Comparison of ENCODE assay signal across 12 mouse cellular contexts in the genomic region with DNA sequence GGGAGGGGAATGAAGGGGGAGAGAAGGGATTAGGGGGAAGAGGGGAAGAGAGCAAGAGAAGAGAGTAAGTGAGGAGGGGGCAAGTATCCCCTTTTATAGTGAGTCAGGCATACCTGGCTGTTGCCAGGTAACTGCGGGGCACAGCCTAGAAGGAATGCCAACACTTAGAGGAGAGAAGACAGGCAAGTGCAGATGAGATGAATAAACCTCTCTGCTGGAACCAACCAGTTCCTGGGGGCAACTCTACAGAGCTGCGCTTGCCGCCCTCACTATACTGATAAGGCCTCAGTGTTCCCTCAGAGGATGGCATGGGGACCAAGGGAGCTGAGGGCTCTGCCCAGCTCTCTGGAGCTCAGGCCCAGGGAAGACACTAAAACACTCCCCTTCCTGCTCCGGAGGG.
A peak's percentile ranks its signal among the peaks of the same experiment; 100 is the strongest.
DNase-seq lines count a peak whose midpoint lies in the region; ATAC-seq and TF ChIP-seq lines count a peak whose summit lies in the region.
"Had no signal": no experiment of that assay in that cellular context is flagged by ENCODE, and none has a peak within 500 bp of the region (broad histone marks: within the 10 kb centered on the region; RNA-seq: fewer than 3 reads in every experiment).

No protein-coding gene starts in this region.

- no peak for DNase-seq in hindbrain, embryonic 11.5 days (ENCODE audit: low spot score)
- no peak for DNase-seq in hindbrain, embryonic 14.5 days (ENCODE audit: low spot score)
- DNase-seq in forebrain, embryonic 10.5 days (ENCODE audit: extremely low spot score, low spot score): no peak
- no peak for DNase-seq in limb, embryonic 11.5 days (ENCODE audit: low spot score)
- no peak for DNase-seq in gastrocnemius, postnatal 14 days
- no peak for DNase-seq in adrenal gland, adult 8-10 months
- no peak for DNase-seq in layer of hippocampus, adult 11-12 months (ENCODE audit: low spot score)
- DNase-seq: heart, postnatal 14 days; kidney, postnatal 10 days; thymus, postnatal 25 days had no signal

- no peaks in the 10 kb centered on the region for H3K4me1 ChIP-seq in hindbrain, embryonic 11.5 days (replicated peaks; ENCODE audit: control insufficient read depth, insufficient read depth, low read length)
- 0 out of 2 replicates have a peak, but pooled peaks cover 6% of the 10 kb centered on the region for H3K4me1 ChIP-seq in hindbrain, embryonic 14.5 days (replicated peaks; ENCODE audit: control insufficient read depth, insufficient read depth, low read length)
- peaks cover 61% of the 10 kb centered on the region for H3K4me1 ChIP-seq in E14TG2a.4 (replicated peaks; ENCODE audit: low read depth, low read length)
- H3K4me1 ChIP-seq in forebrain, embryonic 10.5 days: peaks cover 57% of the 10 kb centered on the region
- peaks cover 27% of the 10 kb centered on the region for H3K4me1 ChIP-seq in limb, embryonic 11.5 days (ENCODE audit: control insufficient read depth, insufficient read depth, low read length)

- H3K4me2 ChIP-seq in hindbrain, embryonic 11.5 days (replicated peaks; ENCODE audit: low read depth, low read length): no peak overlapping the region
- no peak overlapping the region for H3K4me2 ChIP-seq in hindbrain, embryonic 14.5 days (replicated peaks)
- no peak overlapping the region for H3K4me2 ChIP-seq in limb, embryonic 11.5 days (ENCODE audit: low read depth, severe bottlenecking)

- H3K27me3 ChIP-seq in hindbrain, embryonic 11.5 days (ENCODE audit: control insufficient read depth, insufficient read depth, low read length): 0 out of 2 replicates have a peak, but pooled peaks cover 2% of the 10 kb centered on the region
- peaks cover 6% of the 10 kb centered on the region; the same call in 1 of the 2 replicates for H3K27me3 ChIP-seq in hindbrain, embryonic 14.5 days (ENCODE audit: control insufficient read depth, insufficient read depth, low read length)
- H3K27me3 ChIP-seq in E14TG2a.4 (ENCODE audit: insufficient read depth, low read length): no peaks in the 10 kb centered on the region
- peaks cover 25% of the 10 kb centered on the region for H3K27me3 ChIP-seq in forebrain, embryonic 10.5 days (ENCODE audit: poor library complexity, severe bottlenecking)
- no peaks in the 10 kb centered on the region for H3K27me3 ChIP-seq in limb, embryonic 11.5 days (ENCODE audit: control insufficient read depth, insufficient read depth, low read length)

- no peaks in the 10 kb centered on the region for H3K9me3 ChIP-seq in hindbrain, embryonic 11.5 days (ENCODE audit: control insufficient read depth, low read length)
- H3K9me3 ChIP-seq in hindbrain, embryonic 14.5 days (ENCODE audit: control insufficient read depth, low read length): no peaks in the 10 kb centered on the region
- peaks cover 2% of the 10 kb centered on the region; the same call in 1 of the 2 replicates for H3K9me3 ChIP-seq in E14TG2a.4 (ENCODE audit: low read length)
- H3K9me3 ChIP-seq in forebrain, embryonic 10.5 days: no peaks in the 10 kb centered on the region
- H3K9me3 ChIP-seq in limb, embryonic 11.5 days (ENCODE audit: control insufficient read depth, low read length): no peaks in the 10 kb centered on the region

- intact Hi-C loops in gastrocnemius, postnatal 14 days (cut with DNase I; ENCODE audit: low total_unique reads): no loop called here

- WGBS in hindbrain, embryonic 11.5 days: 47% methylated on average over 4 of the region's 4 CpGs
- 44% methylated on average over 4 of the region's 4 CpGs for WGBS in hindbrain, embryonic 14.5 days
- WGBS in forebrain, embryonic 10.5 days: 37% methylated on average over 4 of the region's 4 CpGs
- WGBS in limb, embryonic 11.5 days: 25% methylated on average over 4 of the region's 4 CpGs

- H3K36me3 ChIP-seq in hindbrain, embryonic 11.5 days (ENCODE audit: control insufficient read depth, insufficient read depth, low read length): no peaks in the 10 kb centered on the region
- H3K36me3 ChIP-seq in hindbrain, embryonic 14.5 days (replicated peaks; ENCODE audit: control insufficient read depth, insufficient read depth): no peaks in the 10 kb centered on the region
- H3K36me3 ChIP-seq in E14TG2a.4 (ENCODE audit: insufficient read depth, low read length): no peaks in the 10 kb centered on the region
- H3K36me3 ChIP-seq in forebrain, embryonic 10.5 days (replicated peaks): no peaks in the 10 kb centered on the region
- H3K36me3 ChIP-seq in limb, embryonic 11.5 days (ENCODE audit: control insufficient read depth, insufficient read depth, low read length): no peaks in the 10 kb centered on the region

- TF ChIP-seq CTCF in E14TG2a.4 (conservative IDR thresholded peaks at IDR 0.05; ENCODE audit: low read length): no peak

- no peak overlapping the region for H3K4me3 ChIP-seq in hindbrain, embryonic 11.5 days (ENCODE audit: low read depth, low read length)
- H3K4me3 ChIP-seq in hindbrain, embryonic 14.5 days (replicated peaks; ENCODE audit: low read length): no peak overlapping the region
- H3K4me3 ChIP-seq in E14TG2a.4 (replicated peaks; ENCODE audit: low read length): peak overlapping the region; percentile 17; the same call in 1 of the 2 replicates
- H3K4me3 ChIP-seq in forebrain, embryonic 10.5 days: no peak overlapping the region
- H3K4me3 ChIP-seq in limb, embryonic 11.5 days (ENCODE audit: low read depth, low read length): no peak overlapping the region

- ATAC-seq in hindbrain, embryonic 11.5 days (ENCODE audit: low FRiP score): 0 out of 2 replicates have a peak, but pooled peaks have one; percentile 25
- ATAC-seq in hindbrain, embryonic 14.5 days (ENCODE audit: low FRiP score): no peak
- no peak; the same call in 1 of the 2 replicates for ATAC-seq in limb, embryonic 11.5 days (ENCODE audit: insufficient number of reproducible peaks, low FRiP score, low TSS enrichment, low read depth)

- H3K27ac ChIP-seq in hindbrain, embryonic 11.5 days (ENCODE audit: low read depth, low read length): no peak overlapping the region
- H3K27ac ChIP-seq in hindbrain, embryonic 14.5 days: no peak overlapping the region
- peak overlapping the region; percentile 77 for H3K27ac ChIP-seq in forebrain, embryonic 10.5 days
- H3K27ac ChIP-seq in limb, embryonic 11.5 days (replicated peaks; ENCODE audit: low read depth, low read length): peak overlapping the region; percentile 60; the same call in 1 of the 2 replicates
- H3K27ac ChIP-seq: liver, embryonic 14.5 days had no signal

- no peak overlapping the region for H3K9ac ChIP-seq in hindbrain, embryonic 11.5 days (ENCODE audit: low read depth, low read length)
- no peak overlapping the region for H3K9ac ChIP-seq in hindbrain, embryonic 14.5 days
- no peak overlapping the region for H3K9ac ChIP-seq in limb, embryonic 11.5 days (ENCODE audit: low read length)
- H3K9ac ChIP-seq: liver, embryonic 14.5 days had no signal

Comparison
In these comparisons a context has a peak if more than half of its experiments do, and no peak if none do; other contexts are left out.
1. H3K27ac ChIP-seq: peak in forebrain, embryonic 10.5 days (single experiment) and limb, embryonic 11.5 days (single experiment); none in hindbrain, embryonic 11.5 days (single experiment) and hindbrain, embryonic 14.5 days (single experiment).